Mouse (Mus musculus) liver, adult (tissue): ENCODE measurements around the gene Tmem178b.

ENCODE experiments used
- GATA4 ChIP-seq: IDR thresholded peaks from 2 replicates; pipeline ENCODE4 v1.6.1; 2014; ENCODE audit warnings: mild to moderate bottlenecking, low read length; ENCODE audit not compliant: insufficient replicate concordance

The Tmem178b gene

GRCm38 (mm10) chr6:40076089-40076488 is 203.0 kb downstream of the Tmem178b start:
- no peak for TF ChIP-seq GATA4

GRCm38 (mm10) chr6:40076670-40077313 is 203.7 kb downstream of the Tmem178b start:
- no peak for TF ChIP-seq GATA4

DNA sequence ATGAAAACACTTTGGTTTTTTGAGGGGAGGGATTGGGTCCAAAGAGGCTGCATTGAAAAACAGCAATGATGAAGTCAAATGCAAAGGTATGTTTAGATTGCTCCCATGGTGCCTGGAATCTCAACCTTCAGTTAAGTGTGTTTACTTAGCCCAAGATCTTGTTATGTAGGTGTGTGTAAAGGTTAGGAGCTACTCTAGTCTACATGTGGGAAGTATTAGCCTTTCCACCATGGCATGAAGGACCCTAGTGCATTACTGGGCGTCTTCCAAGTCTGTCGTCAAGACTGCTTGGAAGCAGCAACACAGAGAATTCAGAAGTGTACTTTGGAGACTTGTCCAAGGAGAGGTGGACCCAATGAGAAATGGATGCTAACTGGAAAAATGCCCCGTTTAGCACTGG is 205.3 kb downstream of the Tmem178b start:
- no peak for TF ChIP-seq GATA4

GRCm38 (mm10) chr6:40083726-40084125 is 210.7 kb downstream of the Tmem178b start:
- no peak for TF ChIP-seq GATA4

DNA sequence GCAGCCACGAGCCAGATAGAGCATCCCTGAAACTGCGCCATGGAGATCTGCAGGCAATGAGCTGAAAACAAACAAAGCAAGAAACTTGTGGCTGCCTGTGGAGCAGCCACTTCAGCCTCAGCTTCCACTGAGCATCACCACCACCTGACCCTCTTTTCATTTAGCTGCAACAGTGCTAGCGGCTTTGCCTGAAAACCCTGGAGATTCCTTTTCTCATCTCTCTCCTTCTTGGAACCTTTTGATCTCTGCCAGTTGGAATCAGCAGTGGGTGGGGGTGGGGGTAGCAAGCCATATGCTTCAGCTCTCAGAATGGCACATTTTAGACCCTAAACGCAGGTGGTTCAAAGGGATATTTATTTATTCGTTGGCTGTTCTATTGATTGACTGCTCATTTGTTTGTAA is 218.2 kb downstream of the Tmem178b start:
- TF ChIP-seq GATA4 = no peak

GRCm38 (mm10) chr6:40098498-40098897 is 225.4 kb downstream of the Tmem178b start:
- TF ChIP-seq GATA4 = no peak

DNA sequence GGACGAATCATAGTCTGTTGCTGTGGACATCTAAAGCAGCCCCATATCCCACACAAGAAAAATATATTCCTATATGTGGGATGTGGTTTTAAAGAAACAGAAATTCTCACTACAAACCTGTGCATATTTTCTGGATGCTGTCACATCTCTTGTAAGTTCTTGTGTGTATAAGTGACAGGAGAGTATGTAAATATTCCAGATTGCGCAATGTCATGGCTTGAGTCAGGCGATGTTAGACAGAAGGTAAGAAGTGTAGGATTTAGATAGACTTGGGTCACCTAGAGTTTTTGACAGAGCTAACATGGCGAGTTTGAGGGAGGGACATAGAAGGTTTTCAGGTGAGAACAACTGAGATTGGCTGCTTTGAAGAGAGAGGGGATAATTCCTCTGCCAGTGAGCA is 228.7 kb downstream of the Tmem178b start:
- no peak for TF ChIP-seq GATA4

DNA sequence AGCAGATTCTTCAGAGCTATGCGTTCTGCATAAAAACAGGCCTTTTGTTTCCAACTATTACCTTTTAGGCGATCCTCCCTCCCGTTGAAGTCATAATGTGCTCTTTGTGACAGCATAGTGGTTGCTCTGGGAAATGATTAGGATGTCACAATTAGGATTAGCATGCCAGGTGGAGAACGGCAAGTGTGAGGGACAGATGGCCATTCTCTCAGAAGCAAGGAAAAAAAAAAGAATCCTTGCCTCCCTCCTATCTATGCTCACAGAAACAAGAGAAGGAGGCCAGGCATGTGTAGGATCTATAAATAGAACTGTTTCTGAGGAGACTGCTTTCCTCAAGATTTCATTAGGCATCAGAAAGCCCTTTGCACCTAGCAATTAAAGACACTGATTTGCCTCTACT is 229.8 kb downstream of the Tmem178b start:
- no peak for TF ChIP-seq GATA4

DNA sequence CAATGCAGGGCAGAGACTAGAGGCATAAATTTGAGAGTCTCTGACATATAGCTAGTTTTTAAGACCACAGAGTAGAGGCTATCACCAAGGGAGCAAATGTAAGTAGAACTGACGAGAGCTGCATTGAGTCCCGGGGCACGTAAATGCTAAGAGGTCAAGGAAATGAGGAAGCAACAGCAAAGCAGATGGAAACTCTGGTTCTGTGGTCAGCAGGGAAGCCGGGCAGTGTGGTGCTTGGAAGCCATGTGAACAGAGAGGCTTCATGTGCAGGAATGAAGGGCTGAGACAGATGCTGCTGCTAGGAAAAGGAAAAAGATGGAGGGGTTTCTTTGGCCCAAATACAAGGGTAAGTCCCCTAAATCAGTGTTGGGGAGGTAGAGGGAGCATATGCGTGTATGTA is 237.0 kb downstream of the Tmem178b start:
- TF ChIP-seq GATA4 = no peak

GRCm38 (mm10) chr6:40110729-40111128 is 237.7 kb downstream of the Tmem178b start:
- no peak for TF ChIP-seq GATA4

DNA sequence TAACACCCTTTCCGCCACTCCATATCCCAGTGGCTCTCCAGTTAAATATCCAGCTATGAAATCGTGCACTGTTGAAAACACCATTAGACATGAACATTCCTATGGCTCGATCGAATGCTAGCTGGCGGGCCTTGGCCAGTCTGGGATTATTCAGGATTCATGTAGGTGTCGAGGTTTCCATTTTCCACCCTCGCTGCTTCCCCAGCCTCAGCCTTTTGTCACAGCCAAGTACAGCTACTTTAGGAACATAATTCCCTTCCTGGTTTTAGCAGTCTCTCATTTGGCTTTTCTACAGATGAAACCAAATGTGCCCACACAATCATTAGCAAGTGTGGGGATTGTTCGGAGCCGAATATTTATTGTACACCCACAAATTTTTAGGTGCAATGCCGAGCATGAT is 239.4 kb downstream of the Tmem178b start:
- TF ChIP-seq GATA4 = no peak

- TF ChIP-seq GATA4 = no peak
Measured at GRCm38 (mm10) chr6:40116225-40116624, 243.2 kb downstream of the Tmem178b start.

DNA sequence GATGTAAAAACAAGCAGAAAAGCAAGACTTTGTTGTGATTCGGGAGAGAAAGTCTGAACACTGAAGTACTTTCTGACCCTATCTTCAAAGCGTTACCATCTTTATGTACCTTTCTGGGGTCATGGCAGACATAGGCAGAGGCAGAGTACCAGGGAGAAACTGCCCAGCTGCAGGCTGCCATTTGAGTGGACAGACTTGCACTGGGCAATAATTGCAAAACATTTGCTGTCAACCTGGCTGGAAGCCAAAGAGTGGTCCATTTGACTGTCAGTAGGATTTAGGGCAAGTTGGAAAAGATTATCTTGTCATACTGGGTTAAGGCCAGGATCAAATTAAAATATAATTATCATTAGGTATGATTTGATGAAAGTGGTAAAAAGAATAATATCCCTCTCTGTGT is 247.1 kb downstream of the Tmem178b start:
- TF ChIP-seq GATA4 = no peak

DNA sequence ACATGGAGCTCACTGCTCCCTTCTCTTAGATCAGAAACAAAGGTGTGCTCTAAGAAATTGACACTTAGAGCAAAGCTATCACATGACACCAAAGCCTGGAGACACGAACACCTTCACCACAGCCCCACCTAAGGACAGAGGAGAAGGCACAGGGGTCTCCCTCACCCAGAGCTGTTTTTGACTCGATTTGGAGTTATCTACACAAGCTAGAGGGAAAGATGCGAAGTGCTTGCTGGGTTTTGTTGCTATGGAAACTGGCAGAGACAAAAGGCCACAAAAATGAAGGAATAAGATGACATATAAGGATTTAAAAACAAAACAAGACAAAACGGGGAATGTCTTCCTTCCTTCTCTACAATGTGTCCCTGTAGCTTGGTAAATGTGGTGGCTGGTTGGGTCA is 248.4 kb downstream of the Tmem178b start:
- no peak for TF ChIP-seq GATA4

DNA sequence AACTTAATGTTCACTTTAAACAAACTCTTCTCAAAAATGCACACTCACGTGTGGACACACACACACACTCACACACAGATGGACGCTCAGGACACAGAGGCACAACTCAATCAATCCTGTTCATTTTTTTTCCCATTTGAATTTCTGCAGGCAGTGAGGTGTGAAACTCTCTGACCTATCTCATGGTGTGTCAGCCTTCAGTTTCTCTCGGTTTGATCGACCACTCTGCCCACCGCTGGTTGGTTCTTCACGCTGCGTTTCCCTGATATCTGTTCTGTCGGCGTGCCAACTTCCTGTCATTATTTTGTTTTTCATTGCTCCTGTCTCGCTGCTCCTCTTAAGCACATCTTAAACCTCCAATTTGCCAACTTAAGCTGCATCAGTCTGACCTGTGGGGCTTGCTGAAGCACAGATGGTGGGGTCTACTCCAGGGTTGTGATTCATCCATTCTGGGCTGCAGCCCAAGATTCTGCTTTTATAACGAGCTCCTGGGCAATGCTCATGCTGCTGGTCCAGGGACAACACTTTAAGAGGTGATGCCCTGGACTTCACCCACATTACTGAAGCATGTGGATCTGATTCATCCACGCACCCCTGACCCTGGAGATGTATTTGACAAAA is 250.1 kb downstream of the Tmem178b start:
- TF ChIP-seq GATA4 = no peak

DNA sequence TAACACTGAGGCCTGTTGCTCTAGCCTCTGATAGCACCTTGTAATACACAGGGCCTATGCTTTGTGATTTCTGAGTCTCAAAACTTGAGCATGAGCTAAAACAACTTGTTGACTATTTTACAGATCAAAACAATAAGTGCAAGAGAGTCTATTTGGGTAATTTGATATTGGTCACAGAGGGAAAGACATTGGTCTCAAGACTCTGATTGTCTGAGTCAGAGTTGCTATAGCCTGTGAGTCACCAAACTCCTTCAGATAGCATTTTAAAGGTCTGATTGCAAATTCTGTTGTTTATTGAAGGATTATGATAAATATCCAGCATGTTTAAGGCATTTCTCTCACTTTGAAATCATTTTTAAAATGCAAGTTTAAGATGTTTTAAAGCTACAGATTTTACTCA is 250.9 kb downstream of the Tmem178b start:
- no peak for TF ChIP-seq GATA4

DNA sequence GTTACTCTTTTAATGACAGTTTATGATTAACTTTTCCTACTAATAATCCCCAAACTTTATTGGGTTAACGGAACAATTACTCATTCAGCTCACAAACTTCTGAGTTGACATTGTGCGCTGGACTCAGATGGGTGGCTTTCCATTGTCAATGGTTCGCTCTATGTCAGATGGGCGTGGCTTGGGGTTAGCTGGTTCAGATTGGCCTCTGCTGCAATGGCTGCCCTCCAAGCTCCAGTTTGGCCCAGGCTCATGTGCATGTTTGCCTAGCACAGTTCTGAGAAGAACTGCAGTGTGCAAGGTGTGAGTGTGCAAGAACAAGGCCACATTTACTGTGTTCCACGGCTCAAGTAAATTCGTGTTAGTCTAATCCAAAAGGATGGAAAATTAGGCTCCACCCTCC is 255.6 kb downstream of the Tmem178b start:
- TF ChIP-seq GATA4 = no peak
